Mouse (Mus musculus) right cerebral cortex, postnatal 36 days (tissue): Measurements from ENCODE around the gene Pla2g2f.

Experiments
- DNase-seq, 2 experiments: peaks; one replicate each; pipeline ENCODE4 v3.0.0; 2022; ENCODE audit warnings: low spot score in 2 of 2, mixed read lengths in 1 of 2

The Pla2g2f gene

DNA sequence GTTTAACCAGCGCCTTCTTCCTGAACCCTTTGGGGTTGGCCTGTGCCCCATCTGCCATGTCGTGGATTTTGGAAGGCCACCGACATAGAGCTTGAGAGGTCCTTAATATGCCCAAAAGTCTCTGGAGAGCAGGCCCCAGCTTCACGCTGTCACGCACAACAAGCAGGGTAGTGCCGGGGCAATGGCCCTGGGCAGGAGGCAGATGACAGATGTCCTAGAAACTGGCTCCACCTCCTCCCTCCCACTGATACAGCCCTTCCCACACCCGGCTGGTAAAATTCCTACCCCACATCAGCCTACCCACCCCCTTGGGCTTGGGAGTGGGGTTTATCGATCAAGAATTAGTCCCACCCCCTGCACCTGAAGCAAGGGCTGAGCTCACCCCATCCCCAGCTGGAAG is at the start of gene Pla2g2f:
Gene Pla2g2f, minus strand, starts transcription at position 211 of the 400 bp plus-strand sequence.
- DNase-seq: no peak

DNA sequence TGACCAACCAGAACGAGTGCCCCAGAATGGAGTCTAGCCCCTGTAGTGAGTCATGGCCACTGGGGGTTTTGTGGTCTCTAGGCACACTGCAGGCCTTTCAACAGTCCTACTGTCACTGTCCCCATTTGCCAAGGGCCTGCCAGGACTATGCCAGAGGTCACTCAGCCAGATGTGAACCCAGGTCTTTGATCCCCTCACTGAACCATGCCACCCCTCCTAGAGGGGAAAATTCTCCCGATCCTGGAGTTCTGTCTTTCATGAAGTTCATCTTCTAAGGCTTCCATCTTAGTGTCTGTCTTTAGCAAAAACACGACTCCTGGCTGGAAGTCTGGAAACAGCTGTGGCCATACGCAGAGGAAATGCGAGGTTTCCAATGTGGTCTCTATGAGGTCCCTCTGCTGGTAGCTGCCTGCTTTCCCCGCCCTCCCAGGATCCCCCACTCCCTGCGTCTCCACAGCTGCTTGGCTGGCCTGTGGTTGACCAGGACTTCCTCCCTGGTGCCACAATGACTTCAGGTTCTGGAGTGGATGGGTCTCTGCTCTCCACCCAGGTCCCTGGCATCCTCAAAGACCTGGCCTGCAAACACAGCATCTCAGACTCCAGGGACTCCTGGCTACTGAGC is 49.6 kb upstream of the Pla2g2f start:
- no peak for DNase-seq

DNA sequence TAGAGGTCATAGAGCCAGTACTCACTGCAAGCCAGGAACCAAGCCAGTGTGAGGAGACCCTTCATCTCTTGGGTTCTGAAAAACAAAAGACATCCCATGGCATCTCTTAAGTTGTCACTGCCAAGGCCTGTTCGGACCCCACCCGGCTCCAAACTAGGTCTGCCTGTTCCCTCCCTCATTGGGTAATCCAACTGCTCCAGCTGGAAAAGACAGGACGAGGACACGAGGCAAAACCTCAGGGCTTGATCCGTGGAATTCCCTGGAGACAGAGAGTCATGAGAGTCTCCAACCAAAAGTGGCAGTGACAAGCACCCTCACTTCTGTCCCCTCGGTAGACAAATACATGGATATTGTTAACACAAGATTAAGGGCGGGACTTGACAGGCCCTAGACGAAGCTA is 48.7 kb upstream of the Pla2g2f start:
- no peak for DNase-seq

GRCm38 (mm10) chr4:138805248-138805647 is 47.8 kb upstream of the Pla2g2f start:
- DNase-seq: no peak

GRCm38 (mm10) chr4:138802917-138803316 is 45.5 kb upstream of the Pla2g2f start:
- no peak for DNase-seq

- DNase-seq: peak; percentile 40 to 77
Observed at GRCm38 (mm10) chr4:138801631-138802030, 44.2 kb upstream of the Pla2g2f start.

DNA sequence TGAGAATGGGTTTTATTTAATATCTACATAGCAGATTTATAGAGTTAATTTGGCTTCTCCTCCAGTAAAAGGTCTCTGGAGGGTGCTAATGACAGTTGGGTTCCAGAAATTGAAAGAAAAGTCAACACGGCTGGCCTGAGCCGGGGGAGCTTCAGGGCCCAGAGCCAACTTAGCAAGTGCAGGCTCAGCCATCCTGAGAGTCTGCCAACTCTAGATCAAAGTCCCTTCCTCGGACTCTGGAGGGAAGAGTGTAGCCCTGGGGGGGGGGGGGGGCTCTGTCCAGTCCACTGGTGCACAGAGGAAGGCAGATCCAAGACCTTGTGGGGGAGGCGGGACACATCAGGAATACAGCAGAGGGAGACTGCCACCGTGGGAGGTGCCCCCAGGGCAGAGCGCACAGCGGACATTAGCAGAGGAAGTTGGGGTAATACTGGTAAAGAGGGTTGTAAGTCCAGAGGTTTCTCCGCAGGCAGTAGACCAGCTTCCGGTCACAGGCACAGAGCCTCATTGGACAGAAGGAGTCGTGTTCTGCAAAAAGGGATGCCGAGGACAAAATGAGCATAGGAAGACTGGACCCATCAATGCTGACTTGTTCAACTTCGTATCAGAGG is 42.8 kb upstream of the Pla2g2f start:
- no peak for DNase-seq

DNA sequence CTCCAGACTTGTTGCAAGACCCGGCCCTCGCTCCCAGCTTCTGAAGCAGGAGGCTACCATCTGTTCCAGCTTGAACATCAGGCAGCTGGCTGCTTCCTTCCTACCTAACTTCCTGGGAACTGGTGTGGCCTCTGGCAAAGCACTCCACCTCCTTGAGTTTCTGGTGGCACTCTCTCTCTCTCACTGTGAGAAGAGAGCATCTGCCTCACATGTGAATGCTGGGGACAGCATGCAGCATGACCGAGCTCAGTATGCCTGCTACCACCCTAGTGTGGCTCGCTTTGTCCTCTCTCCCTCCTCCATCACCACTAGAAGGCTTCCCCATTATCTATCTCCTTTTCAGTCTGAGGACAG is 39.8 kb upstream of the Pla2g2f start:
- peak in 1 of 2 experiments; percentile 37 for DNase-seq

DNA sequence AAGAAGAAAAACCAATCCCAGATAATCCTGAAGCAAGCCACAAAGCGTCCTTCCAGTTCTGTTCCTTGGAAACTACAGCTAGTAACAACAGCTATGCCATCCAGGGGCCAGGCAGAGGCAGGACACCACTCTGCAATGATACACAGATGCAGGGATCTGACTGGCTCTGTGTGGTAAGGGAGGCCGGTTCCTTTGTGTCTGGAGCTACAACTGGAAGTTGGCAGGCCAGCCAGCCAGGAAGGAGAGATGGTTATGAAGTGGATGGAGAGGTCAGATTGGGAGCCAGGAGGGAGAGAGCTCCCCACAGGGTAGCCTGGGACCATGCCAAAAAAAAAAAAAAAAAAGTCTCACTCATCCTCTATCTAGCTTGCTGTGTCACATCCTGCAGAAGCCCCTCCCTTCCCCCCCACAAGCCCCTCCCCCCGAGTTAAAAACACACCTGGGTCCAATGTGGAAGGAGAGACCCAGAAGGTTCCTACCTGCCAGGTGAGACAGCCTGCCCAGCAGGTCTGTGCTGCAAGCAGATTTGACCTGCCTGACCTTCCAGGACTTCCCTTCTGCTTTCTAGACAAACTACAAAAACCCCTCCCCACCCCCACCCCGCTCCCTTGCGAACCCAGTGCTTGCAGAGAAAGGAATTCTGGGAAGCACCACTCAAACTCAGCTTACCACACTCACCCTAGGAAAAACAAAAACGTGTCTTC is 39.2 kb upstream of the Pla2g2f start:
- DNase-seq: no peak

- no peak for DNase-seq
Observed at GRCm38 (mm10) chr4:138794344-138794743, 36.9 kb upstream of the Pla2g2f start.

GRCm38 (mm10) chr4:138793276-138793675 is 35.9 kb upstream of the Pla2g2f start:
- DNase-seq: peak; percentile 41 to 46

DNA sequence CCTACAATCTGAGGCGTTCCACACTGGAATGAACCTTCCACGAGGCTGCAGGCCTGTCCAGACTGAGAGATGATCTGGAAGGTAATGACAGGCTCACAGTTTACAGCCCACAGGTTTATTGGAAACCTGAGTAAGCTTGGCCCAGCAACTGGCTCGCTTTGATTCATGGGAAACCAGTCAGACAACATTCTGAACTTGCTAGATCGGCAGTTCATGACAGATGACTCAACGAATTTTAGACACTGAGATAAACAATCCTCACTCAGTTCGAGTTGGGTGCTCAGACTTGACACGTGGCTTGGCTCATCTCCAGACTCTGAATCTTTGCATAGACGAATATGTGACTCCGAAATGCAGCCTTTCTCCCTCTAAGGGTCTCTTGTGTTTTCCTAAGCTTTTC is 35.2 kb upstream of the Pla2g2f start:
- DNase-seq: no peak

DNA sequence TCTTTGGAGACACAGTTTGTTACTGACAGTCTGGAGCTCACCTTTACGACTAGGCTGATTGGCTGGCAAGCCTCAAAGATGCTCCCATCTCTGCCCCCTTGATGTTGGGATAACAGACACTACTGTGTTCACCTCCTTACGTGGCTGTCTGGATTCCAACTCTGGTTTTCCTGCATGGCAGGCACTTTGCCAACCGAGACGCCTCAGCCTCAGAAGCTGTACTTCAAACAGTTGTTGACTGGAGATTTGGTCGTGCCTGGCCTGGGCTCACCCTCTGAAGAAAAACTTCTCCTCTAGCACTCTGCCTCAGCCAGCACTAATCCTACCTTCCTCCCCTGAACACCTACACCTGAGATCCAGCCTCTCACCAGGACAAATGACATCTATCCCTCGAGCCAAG is 34.0 kb upstream of the Pla2g2f start:
- DNase-seq: no peak

DNA sequence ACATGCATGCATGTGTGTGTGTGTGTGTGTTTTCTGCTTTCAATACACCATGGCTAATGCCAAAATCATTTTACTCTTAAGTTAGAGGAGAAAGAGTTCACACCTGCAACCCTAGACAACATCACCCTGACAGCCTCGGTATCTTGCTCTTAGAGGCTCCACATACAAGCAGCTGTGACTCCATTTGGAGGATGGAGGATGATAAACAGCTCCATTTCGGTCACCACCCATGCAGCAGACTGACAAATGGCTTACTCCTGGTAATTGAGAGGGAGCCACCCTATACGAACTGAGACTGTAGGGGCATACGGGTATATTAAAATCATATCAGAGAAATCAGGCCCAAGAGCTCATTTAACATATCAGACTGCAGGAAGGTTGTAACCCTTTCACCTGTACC is 31.0 kb upstream of the Pla2g2f start:
- DNase-seq: no peak

- DNase-seq: no peak
Observed at GRCm38 (mm10) chr4:138786141-138786540, 28.7 kb upstream of the Pla2g2f start.

DNA sequence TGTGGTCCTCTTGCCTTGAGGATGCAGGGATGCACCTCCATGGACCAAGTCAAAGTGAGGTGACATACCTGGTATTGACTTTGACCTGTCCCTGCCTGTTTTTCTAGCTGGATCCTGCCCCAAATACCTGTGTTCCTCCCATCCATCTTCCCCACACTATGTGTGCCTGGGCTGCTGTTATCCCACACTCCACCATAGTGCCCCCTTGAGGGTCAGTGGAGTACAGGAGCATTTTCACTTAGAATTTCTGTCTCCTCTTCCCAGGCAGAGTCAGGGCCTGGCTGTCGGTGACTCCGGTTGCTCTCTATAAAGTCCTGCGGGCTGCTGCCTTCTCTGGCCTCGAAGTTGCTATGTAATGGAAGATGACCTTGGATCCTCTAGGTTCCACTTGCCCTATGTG is 28.3 kb upstream of the Pla2g2f start:
- DNase-seq: no peak

DNA sequence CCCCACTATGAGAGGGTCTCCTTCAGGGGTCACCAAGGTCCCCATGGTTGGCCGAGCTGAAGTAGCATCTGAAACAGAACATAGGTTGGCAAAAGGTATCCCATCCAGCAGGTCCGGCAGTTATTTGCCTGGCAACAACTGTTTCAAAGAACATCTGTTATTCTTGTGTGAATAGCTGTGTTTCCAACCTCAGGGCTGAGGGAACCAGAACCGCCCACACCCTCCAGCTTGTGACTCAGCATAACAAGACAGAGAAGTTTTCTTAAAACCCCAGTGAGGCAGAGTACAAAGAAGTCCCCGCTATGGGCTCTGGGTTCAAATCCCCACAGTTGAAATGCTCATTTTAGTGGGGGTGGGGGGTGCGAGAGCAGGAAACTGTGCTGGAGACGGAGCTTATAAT is 24.7 kb upstream of the Pla2g2f start:
- peak; percentile 63 to 78 for DNase-seq

- no peak for DNase-seq
Observed at GRCm38 (mm10) chr4:138780300-138780699, 22.9 kb upstream of the Pla2g2f start.

DNA sequence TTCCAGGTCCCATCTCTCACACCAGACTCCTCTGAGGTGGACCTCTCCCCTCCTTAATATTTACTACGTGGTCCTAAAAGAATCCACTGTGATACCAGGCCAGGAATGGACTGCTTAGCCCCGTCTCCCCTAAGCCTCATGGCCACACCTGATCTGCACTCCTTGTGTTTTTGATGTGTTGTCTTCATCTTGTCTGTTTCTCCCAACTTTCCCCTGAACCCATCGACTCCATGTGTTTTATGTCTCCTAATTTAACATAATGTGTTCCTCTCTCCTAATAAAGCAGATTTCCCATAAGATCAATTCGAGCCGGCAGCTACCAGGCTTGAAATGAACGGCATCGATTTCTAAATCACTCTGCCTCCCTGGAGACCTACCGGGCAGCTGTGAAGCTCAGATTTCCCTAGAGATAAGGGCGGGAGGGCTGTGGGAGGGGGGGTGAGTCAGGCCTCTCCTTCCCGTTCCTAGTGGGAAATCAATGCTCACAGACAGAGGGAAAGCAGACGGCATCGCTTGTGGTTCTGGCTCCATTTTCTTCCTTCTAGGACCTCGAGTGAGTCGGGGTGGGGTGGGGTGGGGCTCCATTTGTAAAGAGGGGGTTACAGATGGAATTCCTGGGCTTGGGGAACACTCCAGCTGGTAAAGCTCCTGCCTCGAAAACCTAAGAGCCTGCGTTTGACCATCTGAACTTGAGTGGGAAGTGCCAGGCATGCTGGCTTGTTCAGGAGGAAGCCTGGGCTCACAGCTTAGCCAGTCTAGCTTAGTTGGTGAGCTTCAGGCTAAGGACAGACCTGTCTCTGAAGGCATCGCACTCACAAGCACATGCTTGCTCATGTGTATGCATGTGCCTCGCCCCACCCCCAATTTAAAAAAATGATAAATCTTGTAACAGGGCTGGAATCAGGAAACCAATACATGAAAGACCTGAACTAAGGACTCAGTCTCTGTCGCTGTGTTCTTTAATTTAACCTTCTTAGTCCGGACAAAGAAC is 20.3 kb upstream of the Pla2g2f start:
- DNase-seq: no peak

- no peak for DNase-seq
Observed at GRCm38 (mm10) chr4:138775435-138775834, 18.0 kb upstream of the Pla2g2f start, which contains the start of gene Pla2g2d. Gene Pla2g2d (plus strand): TSS chr4:138775735.

DNA sequence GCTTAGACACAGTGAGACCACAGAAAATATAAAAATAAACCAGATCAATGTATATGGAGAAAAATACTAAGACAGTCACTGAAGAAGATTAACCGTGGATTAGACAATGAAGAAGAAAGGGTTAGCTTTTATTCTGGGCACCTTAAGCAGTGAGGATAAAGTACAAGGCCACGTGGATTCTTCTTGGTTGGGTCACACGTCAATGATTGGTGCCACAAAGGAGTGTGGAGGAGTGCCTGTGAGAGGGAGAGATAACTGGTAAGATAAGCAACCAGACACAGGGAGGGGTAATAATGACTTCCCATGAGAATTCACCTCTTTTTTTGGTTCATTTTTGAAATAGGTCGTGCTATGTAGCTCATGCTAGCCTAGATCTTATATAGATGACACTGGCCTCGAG is 15.0 kb upstream of the Pla2g2f start:
- no peak for DNase-seq

DNA sequence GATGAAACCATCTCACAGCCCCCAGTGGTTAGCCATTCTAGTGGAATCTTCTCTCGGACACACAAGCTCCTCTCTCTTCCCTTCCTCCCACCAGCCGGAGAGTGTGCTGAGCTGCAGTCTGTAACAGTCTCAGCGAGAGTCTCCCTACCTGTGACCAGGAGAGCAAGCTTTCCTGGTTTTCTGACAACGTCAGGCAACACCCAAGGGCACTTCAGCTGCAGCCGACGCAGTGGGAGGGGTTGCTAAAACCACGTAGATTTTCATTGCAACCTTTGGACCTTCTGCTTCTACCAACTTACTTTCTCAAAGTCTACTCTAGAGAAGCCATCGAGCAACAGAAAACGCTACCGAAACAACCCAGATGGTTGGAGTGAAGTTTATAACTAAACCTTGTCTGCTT is 14.5 kb upstream of the Pla2g2f start:
- no peak for DNase-seq
